Mouse (Mus musculus) heart, postnatal 0 days (tissue): ENCODE results near the gene Ankrd22. TPM values are rescaled to one million over a fixed set of nuclear protein-coding genes. Genes with fewer than 3 reads are reported as not detected.

Source experiments
- ATAC-seq: fragments of 200-750 bp; cut with Nextera tagmentation; 2 replicates; pipeline ENCODE4 v1.8.0; 2017; ENCODE audit warnings: low read depth, moderate number of reproducible peaks, moderate library complexity; ENCODE audit not compliant: insufficient read depth
- DNase-seq: peaks from one replicate; pipeline ENCODE4 v3.0.0-alpha.2; 2016; ENCODE audit warnings: low spot score
- H3K27ac ChIP-seq: fragments of 300-500 bp; sonication (generic); 2 replicates; pipeline ENCODE4 v1.5.1; 2014; ENCODE audit warnings: low read depth, mild to moderate bottlenecking
- H3K27me3 ChIP-seq: fragments of 300-500 bp; sonication (generic); 2 replicates; pipeline ENCODE4 v1.6.1; 2014; ENCODE audit warnings: low read length, mixed read lengths; ENCODE audit not compliant: control insufficient read depth, insufficient read depth
- H3K36me3 ChIP-seq: fragments of 300-500 bp; sonication (generic); replicated peaks from 2 replicates; pipeline ENCODE4 v1.6.1; 2014; ENCODE audit warnings: low read length, mixed read lengths; ENCODE audit not compliant: control insufficient read depth, insufficient read depth
- H3K4me1 ChIP-seq: fragments of 300-500 bp; sonication (generic); 2 replicates; pipeline ENCODE4 v1.6.1; 2014; ENCODE audit warnings: antibody characterized with exemption; ENCODE audit not compliant: control insufficient read depth, insufficient read depth
- H3K4me2 ChIP-seq: fragments of 300-500 bp; sonication (generic); 2 replicates; pipeline ENCODE4 v1.6.1; 2014; ENCODE audit warnings: low read depth, mild to moderate bottlenecking, low read length, moderate library complexity
- H3K4me3 ChIP-seq: fragments of 300-500 bp; sonication (generic); 2 replicates; pipeline ENCODE4 v1.5.1; 2014; ENCODE audit warnings: low read depth, low read length
- H3K9ac ChIP-seq: fragments of 300-500 bp; sonication (generic); replicated peaks from 2 replicates; pipeline ENCODE4 v1.6.1; 2014; ENCODE audit warnings: low read depth, low read length, mixed read lengths
- H3K9me3 ChIP-seq: fragments of 300-500 bp; sonication (generic); replicated peaks from 2 replicates; pipeline ENCODE4 v1.6.1; 2016; ENCODE audit warnings: low read length; ENCODE audit not compliant: control insufficient read depth
- CTCF ChIP-seq: IDR thresholded peaks from 2 replicates; pipeline ENCODE4 v1.5.1; 2016; ENCODE audit warnings: antibody characterized with exemption, control low read depth, low read depth
- EP300 ChIP-seq: IDR thresholded peaks from 2 replicates; pipeline ENCODE4 v1.6.1; 2016; ENCODE audit warnings: antibody characterized with exemption, low read depth
- WGBS: fragments of 180-500 bp; shearing (Covaris S2); extraction: QIAGEN DNeasy Blood & Tissue Kit; methylation state at CpG from one replicate; pipeline ENCODE4 v1.1.7; 2014; 5-methylcytosine and 5-hydroxymethylcytosine counted together
- polyA plus RNA-seq: library from polyadenylated mRNA; unstranded; fragments of >200 nt; fragmentation: Nextera tagmentation; extraction: Ambion mirVana; gene quantifications from 2 replicates; pipeline ENCODE4 v1.2.1, GENCODE M21; 2015
- total RNA-seq: library from RNA; depleted of rRNA; stranded (reverse); fragments of >200 nt; gene quantifications from 2 replicates; pipeline ENCODE4 v1.2.3, GENCODE M21; 2014; ENCODE audit warnings: low replicate concordance; rRNA removed

Gene Ankrd22
- total and polyA plus RNA-seq, 2 experiments from 2014 or later, result 0.34 TPM; not detected in 1

DNA sequence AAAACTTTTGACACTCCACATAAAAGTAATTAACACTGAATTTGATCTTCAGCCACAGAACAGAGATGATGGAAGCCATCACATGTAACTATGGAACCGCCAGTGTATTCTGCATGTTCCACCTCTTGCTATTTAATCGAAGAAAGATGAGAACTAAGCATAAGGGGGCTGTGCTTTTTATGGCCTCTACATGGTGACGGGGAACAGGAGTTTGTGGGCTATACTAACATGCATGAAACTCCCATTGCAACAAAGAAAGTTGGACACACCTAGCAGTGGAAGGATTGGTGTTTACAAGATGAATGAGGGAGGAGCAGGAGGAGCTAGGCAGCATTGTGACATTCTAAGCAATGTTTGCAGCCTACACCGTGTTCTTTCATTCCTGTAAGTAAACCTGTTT is 65.2 kb downstream of the Ankrd22 start, which contains the start of gene Lipm:
Gene Lipm, plus strand, starts transcription at position 301 of the 400 bp plus-strand sequence.
- TF ChIP-seq EP300, result no peak
- no peak for TF ChIP-seq CTCF
- no peak within 1 kb of the TSS for H3K4me3 ChIP-seq
- no peaks in the 10 kb centered on the region for H3K9me3 ChIP-seq
- no peaks in the 10 kb centered on the region for H3K36me3 ChIP-seq
- H3K4me2 ChIP-seq, result no peak within 1 kb of the TSS
- DNase-seq (no peak), ATAC-seq (no peak)
- H3K4me1 ChIP-seq, result no peaks in the 10 kb centered on the region
- H3K27ac ChIP-seq, result no peak within 1 kb of the TSS
- H3K27me3 ChIP-seq, result no peaks in the 10 kb centered on the region
- H3K9ac ChIP-seq, result no peak within 1 kb of the TSS
- WGBS, result 86% methylated on average over 4 of the region's 4 CpGs

DNA sequence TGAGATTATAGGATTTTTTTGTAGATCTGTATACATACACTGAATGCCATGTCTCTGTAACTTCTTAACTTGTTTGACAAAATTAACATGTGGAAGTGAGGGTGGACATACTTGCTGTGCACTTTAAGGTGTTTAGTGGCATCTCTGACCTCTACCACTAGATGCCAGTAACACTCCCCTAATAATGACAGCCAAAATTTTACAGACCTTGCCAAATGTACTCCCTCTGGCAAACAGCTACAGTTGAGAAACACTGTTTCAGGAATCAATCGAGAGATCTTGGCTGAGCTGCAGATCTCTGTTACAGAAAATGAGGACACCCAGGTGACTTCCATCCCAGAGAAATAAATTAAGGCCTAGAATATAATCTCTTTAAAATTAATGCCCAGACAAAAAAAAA is 69.6 kb downstream of the Ankrd22 start:
- Histone ChIP-seq H3K9ac (no peak overlapping the region), H3K27ac (no peak overlapping the region), H3K4me1 (no peaks in the 10 kb centered on the region), H3K4me3 (no peak overlapping the region), H3K36me3 (no peaks in the 10 kb centered on the region), H3K4me2 (no peak overlapping the region), H3K9me3 (no peaks in the 10 kb centered on the region), H3K27me3 (no peaks in the 10 kb centered on the region)
- TF ChIP-seq EP300, result no peak
- TF ChIP-seq CTCF, result no peak
- DNase-seq, result no peak
- WGBS, result 56% methylated on average over 1 of the region's 1 CpGs
- ATAC-seq, result no peak

DNA sequence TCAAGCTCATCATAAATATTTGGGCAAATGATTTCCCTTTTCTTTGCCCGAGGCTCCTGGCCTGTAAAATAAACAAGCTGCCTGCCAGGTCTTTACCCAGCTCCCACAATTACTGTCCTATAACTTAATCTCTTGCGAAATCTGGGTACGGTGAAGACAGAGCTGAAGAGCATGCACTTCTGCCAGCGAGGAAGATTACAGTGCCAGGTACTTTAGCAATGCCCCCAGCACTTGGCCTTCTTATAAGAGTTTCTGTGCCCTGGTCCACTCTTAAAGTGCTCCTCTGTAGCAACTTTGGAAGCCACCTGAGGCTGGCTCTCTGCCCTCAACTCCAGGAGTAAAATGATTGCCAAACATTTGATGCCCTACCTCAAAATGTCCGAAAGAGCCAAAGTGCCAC is 70.5 kb downstream of the Ankrd22 start:
- TF ChIP-seq EP300, result no peak
- Histone ChIP-seq H3K4me1 (no peaks in the 10 kb centered on the region), H3K27me3 (no peaks in the 10 kb centered on the region), H3K27ac (no peak overlapping the region), H3K4me3 (no peak overlapping the region), H3K36me3 (no peaks in the 10 kb centered on the region), H3K9ac (no peak overlapping the region), H3K9me3 (no peaks in the 10 kb centered on the region), H3K4me2 (no peak overlapping the region)
- DNase-seq (no peak), ATAC-seq (no peak)
- 69% methylated on average over 5 of the region's 5 CpGs for WGBS

DNA sequence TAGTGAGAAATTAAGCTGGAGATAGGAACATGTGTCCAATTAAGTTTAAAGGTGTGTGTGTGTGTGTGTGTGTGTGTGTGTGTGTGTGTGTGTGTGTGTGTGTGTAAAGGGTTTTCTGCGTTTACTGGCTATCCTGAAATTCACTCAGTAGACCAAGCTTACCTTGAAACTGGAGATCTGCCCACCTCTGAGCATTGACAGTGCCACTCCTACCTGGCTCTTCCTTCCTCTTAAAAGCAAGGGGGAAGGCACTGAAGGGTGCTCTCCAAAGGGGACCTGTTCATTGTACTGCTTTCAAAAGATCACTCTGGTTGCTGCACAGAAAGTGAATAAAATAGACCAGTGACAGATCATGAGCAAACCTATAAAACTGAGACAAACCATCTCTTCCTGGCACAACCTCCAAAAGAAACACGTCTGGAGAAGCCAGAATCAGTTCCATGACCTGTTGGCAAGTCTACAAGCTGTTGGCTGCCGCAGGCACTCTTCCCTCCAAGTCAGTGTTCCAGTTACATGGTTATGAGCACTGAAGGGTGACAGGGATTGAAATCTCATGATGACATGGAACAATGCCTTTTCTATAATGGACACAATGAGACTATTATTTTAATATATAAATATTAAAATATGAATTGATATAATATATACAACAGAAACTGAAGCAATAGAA is 76.7 kb downstream of the Ankrd22 start:
- TF ChIP-seq EP300 (no peak), CTCF (no peak)
- no peak for DNase-seq
- 59% methylated on average over 3 of the region's 3 CpGs for WGBS
- no peak overlapping the region for H3K27ac ChIP-seq
- no peak for ATAC-seq
- H3K4me2 ChIP-seq, result no peak overlapping the region
- no peaks in the 10 kb centered on the region for H3K4me1 ChIP-seq
- H3K4me3 ChIP-seq, result no peak overlapping the region
- no peak overlapping the region for H3K9ac ChIP-seq
- H3K9me3 ChIP-seq, result no peaks in the 10 kb centered on the region
- no peaks in the 10 kb centered on the region for H3K27me3 ChIP-seq
- no peaks in the 10 kb centered on the region for H3K36me3 ChIP-seq

DNA sequence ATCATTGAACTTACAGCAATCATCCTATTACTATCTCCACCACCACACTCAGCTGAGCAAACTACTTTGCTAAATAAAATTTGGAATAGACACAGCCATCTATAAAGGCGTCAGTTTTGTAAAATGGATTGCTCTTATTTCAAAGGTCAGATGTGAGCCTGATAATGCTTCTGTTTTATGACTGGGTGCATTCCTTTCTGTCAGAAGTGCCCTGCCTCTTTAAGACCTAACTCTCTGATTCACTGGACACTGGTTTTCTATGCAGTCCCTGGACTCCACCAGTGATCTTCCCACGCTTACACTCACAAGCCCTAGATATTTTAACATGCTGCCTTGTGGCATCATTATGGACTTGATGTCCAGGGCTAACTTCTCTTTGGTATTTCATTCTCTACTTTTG is 87.7 kb downstream of the Ankrd22 start:
- Histone ChIP-seq H3K4me2 (no peak overlapping the region), H3K4me1 (no peaks in the 10 kb centered on the region), H3K4me3 (no peak overlapping the region), H3K9me3 (no peaks in the 10 kb centered on the region), H3K9ac (no peak overlapping the region), H3K27me3 (no peaks in the 10 kb centered on the region), H3K27ac (no peak overlapping the region), H3K36me3 (no peaks in the 10 kb centered on the region)
- ATAC-seq, result no peak
- 55% methylated on average over 2 of the region's 2 CpGs for WGBS
- no peak for TF ChIP-seq CTCF
- TF ChIP-seq EP300, result no peak
- DNase-seq, result no peak

DNA sequence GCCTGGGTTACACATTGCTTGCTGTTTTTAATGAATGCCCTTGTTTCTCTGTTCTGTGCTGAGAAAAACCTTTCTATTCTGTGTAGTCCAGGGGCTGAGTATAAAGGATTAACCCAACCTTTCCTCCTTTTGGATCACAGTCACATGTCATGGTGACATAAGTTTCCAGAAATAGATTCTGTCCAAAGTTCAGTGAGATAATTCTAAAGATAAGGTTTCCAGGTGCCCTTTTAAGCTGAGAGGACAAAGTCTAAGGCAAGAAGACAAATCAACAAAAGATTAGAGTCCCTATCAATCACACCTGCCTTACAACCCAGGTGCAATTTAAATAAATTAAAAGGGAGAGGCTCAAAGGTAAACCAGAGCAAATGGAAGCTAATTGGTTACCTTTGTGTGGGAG is 91.6 kb downstream of the Ankrd22 start:
- no peak overlapping the region for H3K4me2 ChIP-seq
- no peak for TF ChIP-seq EP300
- no peak for TF ChIP-seq CTCF
- no peak overlapping the region for H3K9ac ChIP-seq
- H3K36me3 ChIP-seq, result no peaks in the 10 kb centered on the region
- no peak overlapping the region for H3K4me3 ChIP-seq
- no peaks in the 10 kb centered on the region for H3K9me3 ChIP-seq
- DNase-seq (no peak), ATAC-seq (no peak)
- H3K4me1 ChIP-seq, result no peaks in the 10 kb centered on the region
- H3K27me3 ChIP-seq, result no peaks in the 10 kb centered on the region
- H3K27ac ChIP-seq, result no peak overlapping the region

Other genes starting within 250 kb of the Ankrd22 start
- not detected in 2 replicates for gene Lipf, start 204.9 kb downstream of the Ankrd22 start, total RNA-seq
- gene Lipf, start 204.9 kb downstream of the Ankrd22 start, polyA plus RNA-seq, result not detected in 2 replicates
- gene Lipk, start 157.8 kb downstream of the Ankrd22 start, total RNA-seq, result not detected in 2 replicates
- gene Lipk, start 157.8 kb downstream of the Ankrd22 start, polyA plus RNA-seq, result not detected in 2 replicates
- gene Lipn, start 98.7 kb downstream of the Ankrd22 start, total RNA-seq, result not detected in 2 replicates
- not detected in 2 replicates for gene Lipn, start 98.7 kb downstream of the Ankrd22 start, polyA plus RNA-seq
- gene Lipm, start 65.1 kb downstream of the Ankrd22 start, total RNA-seq, result not detected in 2 replicates
- gene Lipm, start 65.1 kb downstream of the Ankrd22 start, polyA plus RNA-seq, result not detected in 2 replicates
- gene Stambpl1, start 26.2 kb upstream of the Ankrd22 start, total RNA-seq, result 9.4 and 9.9 TPM in 2 replicates
- gene Stambpl1, start 26.2 kb upstream of the Ankrd22 start, polyA plus RNA-seq, result 7.2 and 7.4 TPM in 2 replicates
- gene Acta2, start 89.5 kb upstream of the Ankrd22 start, total RNA-seq, result 921 and 1,307 TPM in 2 replicates
- 1,041 and 1,327 TPM in 2 replicates for gene Acta2, start 89.5 kb upstream of the Ankrd22 start, polyA plus RNA-seq
- 1.1 and 3.2 TPM in 2 replicates for gene Fas, start 124.6 kb upstream of the Ankrd22 start, total RNA-seq
- gene Fas, start 124.6 kb upstream of the Ankrd22 start, polyA plus RNA-seq, result 5.6 and 7.1 TPM in 2 replicates